Mouse (Mus musculus): Measurements from ENCODE around the gene Arhgef9.

The Arhgef9 gene

DNA sequence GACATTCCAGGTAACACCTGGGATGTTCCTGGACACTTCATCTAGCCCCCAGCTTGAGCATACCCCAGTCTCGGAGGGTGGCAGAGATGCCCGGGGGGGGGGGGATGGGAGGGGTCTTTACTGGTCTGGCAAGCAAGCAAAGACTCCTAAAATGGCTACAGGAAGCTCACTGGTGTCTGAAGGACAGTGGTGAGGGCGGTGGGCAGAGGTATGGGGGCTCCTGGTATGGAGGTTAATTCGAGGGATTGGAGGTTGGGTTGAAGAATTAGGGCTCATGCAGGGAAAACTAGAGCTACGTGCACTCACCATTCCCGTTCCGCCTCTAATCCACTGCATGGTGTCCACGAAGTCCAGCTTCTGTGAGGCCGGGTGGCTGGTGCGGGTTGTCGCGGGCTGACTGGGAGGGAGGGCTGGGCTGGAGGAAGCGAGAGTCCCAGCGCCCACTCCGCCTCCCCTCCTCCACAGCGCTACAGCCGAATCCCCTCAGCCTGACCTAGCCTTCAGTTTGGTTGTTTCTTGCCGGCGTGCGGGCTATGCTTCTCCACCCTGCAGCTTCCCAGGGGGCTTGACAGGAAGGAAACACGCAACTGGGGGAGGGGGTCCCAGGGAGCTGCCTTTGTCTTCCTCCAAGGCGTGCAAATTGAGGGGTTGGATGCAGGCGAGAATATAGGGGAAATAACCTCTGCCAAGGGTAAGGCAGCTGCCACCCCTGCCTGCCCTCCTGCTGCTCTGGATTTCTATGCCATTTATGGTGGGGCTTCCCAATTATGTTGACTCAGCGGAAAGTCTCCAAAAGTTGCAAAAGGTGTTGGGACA, at the start of gene Arhgef9:
TSS of gene Arhgef9 (minus strand) at position 753 of the 816 bp plus-strand sequence.
- DNase-seq (ENCODE audit: extremely low read depth, low read depth) = no peak

- DNase-seq (ENCODE audit: extremely low read depth, low read depth) = no peak
These were observed 42.2 kb upstream of the Arhgef9 start for GRCm38 (mm10) chrX:95238896-95239295.

- no peak for DNase-seq (ENCODE audit: extremely low read depth, low read depth)
These were observed 1.1 kb downstream of the Arhgef9 start for GRCm38 (mm10) chrX:95195363-95196103.

- DNase-seq (ENCODE audit: extremely low read depth, low read depth) = peak; percentile 44
These were observed 20.7 kb downstream of the Arhgef9 start for GRCm38 (mm10) chrX:95175978-95176377.

DNA sequence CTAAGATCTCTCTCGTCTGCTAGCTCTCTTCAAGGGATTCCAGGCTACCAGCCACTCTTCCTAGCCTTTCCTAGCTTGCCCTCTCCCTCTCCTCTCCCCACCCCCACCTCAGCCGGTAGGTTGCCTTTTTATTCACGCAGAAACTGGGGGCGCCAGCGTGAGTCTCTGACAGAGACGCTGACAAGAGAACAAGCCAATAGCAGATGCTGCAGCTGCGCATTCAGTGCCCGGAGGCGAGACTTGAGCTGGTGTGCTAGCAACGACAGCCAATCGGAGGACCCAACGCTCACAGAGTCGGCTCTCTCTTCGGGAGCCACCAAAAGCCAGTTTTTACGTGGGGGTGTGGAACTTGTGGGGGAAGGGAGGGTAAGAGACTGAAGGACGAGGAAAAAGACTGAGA, 30.3 kb downstream of the Arhgef9 start:
- DNase-seq (ENCODE audit: extremely low read depth, low read depth) = peak; percentile 96

- DNase-seq (ENCODE audit: extremely low read depth, low read depth) = no peak
These were observed 31.0 kb downstream of the Arhgef9 start for GRCm38 (mm10) chrX:95165671-95166127.

- DNase-seq (ENCODE audit: extremely low read depth, low read depth) = no peak
These were observed 32.5 kb downstream of the Arhgef9 start for GRCm38 (mm10) chrX:95164140-95164539.

DNA sequence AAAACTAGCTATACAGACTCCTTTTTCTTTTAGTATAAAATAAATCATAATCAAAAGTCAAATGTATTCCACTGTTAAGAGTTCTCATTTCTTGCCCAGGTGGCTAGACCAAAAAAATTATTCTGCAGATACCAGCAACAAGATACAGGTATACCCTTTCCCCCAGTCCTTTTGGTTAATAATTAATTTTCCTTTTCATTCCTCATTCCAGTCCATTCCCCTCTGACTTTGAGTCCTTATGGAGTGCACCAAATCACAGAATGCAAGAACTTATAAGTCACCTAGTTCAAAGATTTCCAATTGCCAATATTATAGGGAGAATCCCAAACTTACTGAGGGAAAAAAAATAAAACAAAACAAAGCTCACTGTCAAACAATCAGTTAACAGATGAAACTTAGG, 33.2 kb downstream of the Arhgef9 start:
- DNase-seq (ENCODE audit: extremely low read depth, low read depth) = no peak

- no peak for DNase-seq (ENCODE audit: extremely low read depth, low read depth)
These were observed 39.7 kb downstream of the Arhgef9 start for GRCm38 (mm10) chrX:95156833-95157386.

DNA sequence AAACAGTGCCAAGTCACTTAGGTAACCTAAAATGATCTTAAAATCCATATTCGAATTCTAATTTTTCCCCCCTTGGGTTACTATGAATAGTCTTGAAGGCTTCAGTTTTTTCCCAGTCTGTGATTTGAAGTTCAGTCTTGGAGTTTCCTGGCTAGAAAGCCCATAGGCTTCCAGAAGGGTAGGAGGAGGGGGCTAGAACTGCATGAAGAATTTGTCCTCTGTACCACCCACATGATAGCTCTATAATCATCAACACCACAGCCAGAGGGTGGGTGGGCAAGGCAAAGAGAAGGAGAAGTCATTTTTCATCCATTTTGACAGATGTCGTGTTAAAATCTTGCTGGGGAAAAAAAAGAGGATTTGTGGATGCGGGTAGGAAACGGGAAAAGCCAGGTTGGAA, 58.0 kb downstream of the Arhgef9 start:
- DNase-seq (ENCODE audit: extremely low read depth, low read depth) = no peak

- no peak for DNase-seq (ENCODE audit: extremely low read depth, low read depth)
These were observed 63.2 kb downstream of the Arhgef9 start for GRCm38 (mm10) chrX:95133502-95133901.

DNA sequence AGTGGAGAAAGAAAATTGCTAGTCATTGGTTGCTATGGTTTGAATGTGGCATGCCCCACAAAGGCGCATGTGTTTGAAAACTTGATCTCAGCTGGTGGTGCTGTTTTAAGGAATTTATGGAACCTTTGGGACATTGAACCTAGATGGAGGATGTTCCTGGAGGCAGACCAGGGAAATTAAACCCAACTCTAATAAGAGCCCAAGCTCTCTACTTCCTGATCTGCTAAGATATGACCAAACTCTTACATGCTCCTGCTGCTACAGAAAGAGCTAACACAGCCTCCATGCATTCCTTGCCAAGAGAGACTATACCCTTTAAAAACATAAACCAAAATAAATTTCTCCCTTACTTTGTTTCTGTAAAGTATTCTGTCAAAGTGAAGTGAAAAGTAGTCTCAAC, 63.7 kb downstream of the Arhgef9 start:
- DNase-seq (ENCODE audit: extremely low read depth, low read depth) = no peak

- no peak for DNase-seq (ENCODE audit: extremely low read depth, low read depth)
These were observed 64.9 kb downstream of the Arhgef9 start for GRCm38 (mm10) chrX:95131783-95132182.

GRCm38 (mm10) chrX:95123462-95123861, 73.2 kb downstream of the Arhgef9 start:
- no peak for DNase-seq (ENCODE audit: extremely low read depth, low read depth)

DNA sequence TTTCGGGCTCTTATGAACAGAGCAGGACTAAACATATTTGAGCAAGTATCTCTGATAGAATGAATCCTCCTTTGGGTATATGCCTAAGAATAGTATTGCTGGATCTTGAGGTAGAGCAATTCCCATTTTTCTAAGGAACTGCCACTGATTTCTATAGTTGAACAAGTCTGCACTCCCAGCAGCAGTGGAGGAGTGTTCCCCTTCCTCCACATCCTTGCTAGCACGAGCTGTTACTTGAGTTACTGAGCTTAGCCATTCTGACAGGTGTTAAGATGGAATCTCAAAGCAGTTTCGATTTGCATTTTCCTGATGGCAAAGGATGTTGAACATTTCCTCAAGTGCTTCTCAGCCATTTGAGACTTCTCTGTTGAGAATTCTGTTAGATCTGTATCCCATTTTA, 92.3 kb downstream of the Arhgef9 start:
- no peak for DNase-seq (ENCODE audit: extremely low read depth, low read depth)

- DNase-seq (ENCODE audit: extremely low read depth, low read depth) = no peak
These were observed 109.0 kb downstream of the Arhgef9 start for GRCm38 (mm10) chrX:95087674-95088073.

DNA sequence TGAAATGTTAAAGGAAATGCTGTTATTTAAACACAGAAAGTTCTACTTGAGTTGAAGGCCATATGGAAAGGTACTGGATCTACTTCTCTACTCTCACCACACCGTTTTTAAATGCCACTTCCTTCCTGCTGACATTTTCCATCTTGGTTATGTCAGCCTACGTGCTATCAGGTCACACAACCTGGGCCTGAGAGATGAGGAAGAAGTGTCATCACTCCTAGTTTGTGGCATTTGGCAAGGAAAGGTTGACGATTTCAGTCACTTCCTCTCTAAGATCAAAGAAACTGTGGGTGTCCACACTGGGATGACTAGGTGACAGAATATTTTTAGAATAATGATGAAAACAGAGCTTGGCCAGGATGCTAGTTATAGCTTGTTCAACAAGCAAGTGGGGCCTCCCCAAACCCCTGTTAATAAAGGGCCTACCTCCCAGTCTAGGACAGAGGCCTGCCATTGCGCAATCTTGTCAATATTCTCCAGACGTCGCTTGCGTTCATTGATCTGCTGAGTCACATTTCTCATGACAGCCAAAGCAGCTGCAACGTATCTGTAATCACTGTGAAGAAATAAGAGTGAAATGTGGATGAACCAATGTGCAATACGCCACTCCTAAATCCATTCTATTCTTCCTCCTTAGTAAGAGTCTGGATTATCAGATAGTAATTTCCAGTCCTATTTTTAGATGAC, 119.5 kb downstream of the Arhgef9 start:
- DNase-seq (ENCODE audit: extremely low read depth, low read depth) = peak; percentile 80

GRCm38 (mm10) chrX:95027907-95028306, 168.7 kb downstream of the Arhgef9 start:
- no peak for DNase-seq (ENCODE audit: extremely low read depth, low read depth)

DNA sequence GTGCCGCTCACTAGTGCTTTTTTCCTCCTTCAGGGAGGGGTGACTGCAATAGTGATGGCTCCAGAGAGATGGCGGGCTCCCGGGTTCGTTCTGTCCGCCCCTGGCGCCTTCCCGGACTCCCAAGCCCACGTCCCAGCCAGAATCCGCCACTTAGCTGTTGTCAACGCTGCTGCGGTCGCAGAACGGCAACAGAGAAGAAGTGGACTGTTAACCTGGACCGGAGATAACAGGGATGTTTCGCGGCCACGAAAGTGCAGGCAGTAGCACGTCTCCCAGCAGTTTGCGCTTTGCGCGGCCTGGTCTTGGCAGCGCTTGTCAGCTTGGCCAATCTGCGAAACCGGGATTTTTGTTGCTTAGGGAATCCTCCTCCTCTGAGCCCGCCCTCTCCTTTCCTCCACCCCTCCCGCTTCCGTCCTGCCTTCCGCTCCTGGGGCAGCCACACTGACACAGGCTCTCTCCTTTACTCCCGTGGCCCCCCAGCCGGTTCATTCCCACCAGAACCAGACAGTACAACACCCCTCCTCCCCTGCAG, 170.2 kb downstream of the Arhgef9 start, which contains the start of gene Spin4:
TSS of gene Spin4 (minus strand) at position 322 of the 532 bp plus-strand sequence.
- DNase-seq (ENCODE audit: extremely low read depth, low read depth) = peak; percentile 60

DNA sequence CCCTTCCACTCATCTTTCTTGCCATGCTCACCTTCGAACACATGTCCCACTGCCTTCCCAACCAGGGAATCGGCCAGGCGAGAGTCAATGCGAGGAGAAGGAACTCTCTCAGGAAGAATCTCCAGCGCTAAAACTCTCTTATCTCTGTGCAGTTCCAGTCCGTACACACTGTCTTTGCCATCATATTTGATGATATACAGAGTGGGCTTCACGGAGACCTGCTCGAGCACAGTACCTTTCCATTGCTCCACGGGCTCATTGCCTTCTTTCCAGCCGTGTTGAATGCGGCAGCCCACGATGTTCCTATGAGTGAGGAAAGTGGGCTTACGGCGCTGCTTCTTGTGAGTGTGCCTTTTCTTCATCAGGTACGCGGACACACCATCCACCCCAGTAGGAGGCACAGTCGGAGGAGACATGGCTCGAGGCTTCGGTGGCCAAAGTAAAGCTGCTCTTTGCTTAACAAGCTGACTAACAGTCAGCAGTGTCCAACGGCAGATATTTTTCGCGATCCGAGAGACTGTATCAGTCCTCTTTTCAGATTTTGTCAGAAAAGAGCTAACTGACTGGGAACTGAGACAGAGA, 170.8 kb downstream of the Arhgef9 start:
- peak; percentile 29 for DNase-seq (ENCODE audit: extremely low read depth, low read depth)

- DNase-seq (ENCODE audit: extremely low read depth, low read depth) = peak; percentile 43
These were observed 184.6 kb downstream of the Arhgef9 start for GRCm38 (mm10) chrX:95012033-95012432.

All from MEL-GATA-1-ER (cell line).